Mouse (Mus musculus) heart, postnatal 14 days (tissue): Measurements from ENCODE around the gene Sec61a1. TPM values are rescaled to one million over a fixed set of nuclear protein-coding genes. Genes with fewer than 3 reads are reported as not detected.

Experiments used
- DNase-seq, 2 experiments: peaks; one replicate each; pipeline ENCODE4 v3.0.0; 2021 to 2022
- intact Hi-C: fragments of 180-260 bp; cut with DNase I; formaldehyde crosslinking; loops from one replicate; pipeline ENCODE4 v1.15.1; 2025
- total RNA-seq, 2 experiments: library from RNA; stranded (reverse); gene quantifications; 2 replicates each; pipeline ENCODE4 v1.2.3; 2021

The Sec61a1 gene
- total RNA-seq, 2 experiments from 2014 or later, result 62.0 to 64.2 TPM

GRCm38 (mm10) chr6:88521821-88522220 is 3.1 kb upstream of the Sec61a1 start:
- intact Hi-C loops, result no loop called here
- no peak for DNase-seq

GRCm38 (mm10) chr6:88517701-88518403 is 853 bp downstream of the Sec61a1 start:
- no peak for DNase-seq
- intact Hi-C loops, result no loop called here

DNA sequence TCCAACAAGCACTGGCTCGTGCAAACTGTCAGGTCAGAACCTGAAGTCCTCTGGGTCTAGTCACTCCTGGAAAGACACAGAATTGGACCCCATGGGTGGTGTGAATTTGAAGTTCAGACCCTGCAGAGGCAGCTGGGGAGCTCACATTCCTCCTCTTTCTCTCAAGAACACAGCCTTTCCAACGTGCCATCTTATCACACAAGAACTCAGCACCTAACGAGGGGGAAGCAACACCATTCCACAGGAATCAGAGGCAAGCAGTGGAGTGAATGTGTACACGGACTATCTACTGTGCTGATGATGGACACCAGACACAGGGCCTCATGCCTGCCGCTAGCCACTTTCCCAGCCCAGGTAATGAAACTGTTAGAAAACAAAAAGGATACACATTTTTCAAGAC is 2.0 kb downstream of the Sec61a1 start:
- intact Hi-C loops, result no loop called here
- no peak for DNase-seq

DNA sequence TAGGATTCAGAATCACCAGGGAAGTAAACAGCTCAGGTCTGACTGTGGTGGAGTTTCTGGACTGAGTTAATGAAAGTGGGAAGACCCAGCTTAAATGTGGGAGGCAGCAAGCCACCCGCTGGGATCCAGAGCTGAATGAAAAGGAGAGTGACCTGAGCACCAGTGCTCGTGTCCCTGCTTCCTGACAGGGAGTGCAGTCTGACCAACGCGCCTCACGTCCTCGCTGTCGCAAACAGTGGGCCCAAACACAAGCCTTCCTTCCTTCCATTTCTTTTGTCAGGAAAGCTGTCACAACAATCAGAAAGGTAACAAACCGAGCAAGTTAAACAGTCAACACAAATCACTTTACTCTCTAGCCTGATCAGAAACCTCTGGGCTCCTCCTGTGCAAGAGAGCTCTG is 2.7 kb downstream of the Sec61a1 start:
- intact Hi-C loops, result no loop called here
- DNase-seq, result no peak

DNA sequence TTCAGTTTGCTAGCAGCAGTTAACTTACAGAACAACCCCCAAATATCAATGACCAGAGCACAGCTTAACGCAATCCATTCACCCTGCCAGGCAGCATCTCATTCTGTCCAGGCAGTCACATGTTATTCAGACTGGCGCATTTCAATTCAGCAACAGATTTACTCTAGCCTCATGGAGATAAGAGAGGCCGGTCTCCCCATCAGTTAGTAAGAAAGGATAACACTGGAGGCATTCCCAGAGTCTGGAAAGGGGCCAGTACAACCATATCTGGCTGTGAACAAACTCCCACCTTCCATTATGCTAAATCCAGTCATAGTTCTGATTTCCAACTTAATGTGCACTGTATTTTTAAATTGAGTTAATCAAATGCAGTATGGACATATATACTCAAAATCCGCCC is 4.2 kb downstream of the Sec61a1 start:
- no peak for DNase-seq
- intact Hi-C loops, result no loop called here

- DNase-seq, result no peak
- intact Hi-C loops, result no loop called here
Measured at GRCm38 (mm10) chr6:88513984-88514383, 4.7 kb downstream of the Sec61a1 start.

DNA sequence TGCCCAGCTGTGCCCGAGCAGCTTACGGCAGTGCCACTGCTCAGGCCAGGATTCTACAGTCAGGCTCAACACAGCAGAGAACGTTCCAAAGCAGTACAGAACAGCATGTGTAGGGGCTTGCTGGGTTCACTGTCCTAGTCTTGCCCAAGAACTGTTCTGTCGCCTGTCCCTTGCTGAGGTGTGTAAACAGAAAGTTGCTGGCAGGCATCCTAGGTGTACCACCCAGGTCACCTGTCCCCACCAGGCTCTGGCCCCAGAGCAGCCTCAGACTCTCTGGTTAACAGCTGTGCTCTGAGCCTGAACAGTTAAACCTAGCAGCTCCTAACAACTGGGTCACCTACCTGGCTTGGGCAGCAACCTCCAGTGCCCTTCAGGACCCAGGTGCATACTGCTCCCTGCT is 15.7 kb downstream of the Sec61a1 start:
- intact Hi-C loops, result loop anchor here (5.0 kb wide), 1 partner anchor 316 kb away; no protein-coding TSS in a partner anchor
- DNase-seq, result no peak

GRCm38 (mm10) chr6:88502030-88502970 is 16.4 kb downstream of the Sec61a1 start:
- intact Hi-C loops, result loop anchor here (5.0 kb wide), 1 partner anchor 315 kb away; no protein-coding TSS in a partner anchor
- DNase-seq, result peak in 1 of 2 experiments; percentile 24

DNA sequence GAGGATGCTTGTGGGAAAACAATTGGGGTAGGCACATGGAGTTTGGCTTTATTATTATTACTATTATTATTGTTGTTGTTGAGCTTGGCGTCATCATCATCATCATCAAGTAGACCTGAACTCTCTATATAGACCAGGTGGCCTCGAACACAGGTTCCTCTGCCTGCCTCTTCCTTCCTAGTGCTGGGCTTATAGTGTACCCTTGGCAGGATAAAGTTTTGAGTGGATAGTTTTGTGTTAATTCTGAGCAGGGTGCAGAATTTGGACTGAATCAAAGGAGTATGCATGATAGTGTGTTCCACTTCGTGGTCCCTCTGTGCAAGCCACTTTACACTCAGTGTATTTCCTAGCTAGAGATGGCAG is 18.3 kb downstream of the Sec61a1 start:
- no peak for DNase-seq
- intact Hi-C loops, result loop anchor here (2.0 to 5.0 kb wide), 2 partner anchors 313 to 388 kb away; no protein-coding TSS in a partner anchor

- DNase-seq, result peak; percentile 66 to 72
- intact Hi-C loops, result loop anchor here (2.0 to 5.0 kb wide), 2 partner anchors 312 to 387 kb away; no protein-coding TSS in a partner anchor
Measured at GRCm38 (mm10) chr6:88499481-88500404, 19.0 kb downstream of the Sec61a1 start.

DNA sequence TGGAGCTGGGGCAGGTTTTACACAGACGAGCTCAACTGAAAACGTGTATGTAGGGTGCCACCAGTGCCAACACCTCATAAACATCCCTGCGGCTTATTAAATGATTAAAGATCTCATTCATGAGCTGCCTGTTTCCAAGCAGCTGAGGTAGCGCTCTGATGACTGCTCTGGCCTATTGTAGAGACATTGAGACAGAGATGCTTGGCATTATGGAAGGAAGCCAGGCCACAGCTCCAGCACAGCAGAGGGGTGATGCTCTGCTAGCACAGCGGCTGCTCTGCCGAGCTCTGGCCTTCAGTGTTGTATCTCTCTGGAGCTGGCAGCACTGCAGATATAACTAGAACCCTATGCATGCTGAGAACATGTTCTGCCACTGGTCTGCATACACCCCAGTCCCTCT is 25.0 kb downstream of the Sec61a1 start:
- DNase-seq, result no peak
- intact Hi-C loops, result no loop called here

DNA sequence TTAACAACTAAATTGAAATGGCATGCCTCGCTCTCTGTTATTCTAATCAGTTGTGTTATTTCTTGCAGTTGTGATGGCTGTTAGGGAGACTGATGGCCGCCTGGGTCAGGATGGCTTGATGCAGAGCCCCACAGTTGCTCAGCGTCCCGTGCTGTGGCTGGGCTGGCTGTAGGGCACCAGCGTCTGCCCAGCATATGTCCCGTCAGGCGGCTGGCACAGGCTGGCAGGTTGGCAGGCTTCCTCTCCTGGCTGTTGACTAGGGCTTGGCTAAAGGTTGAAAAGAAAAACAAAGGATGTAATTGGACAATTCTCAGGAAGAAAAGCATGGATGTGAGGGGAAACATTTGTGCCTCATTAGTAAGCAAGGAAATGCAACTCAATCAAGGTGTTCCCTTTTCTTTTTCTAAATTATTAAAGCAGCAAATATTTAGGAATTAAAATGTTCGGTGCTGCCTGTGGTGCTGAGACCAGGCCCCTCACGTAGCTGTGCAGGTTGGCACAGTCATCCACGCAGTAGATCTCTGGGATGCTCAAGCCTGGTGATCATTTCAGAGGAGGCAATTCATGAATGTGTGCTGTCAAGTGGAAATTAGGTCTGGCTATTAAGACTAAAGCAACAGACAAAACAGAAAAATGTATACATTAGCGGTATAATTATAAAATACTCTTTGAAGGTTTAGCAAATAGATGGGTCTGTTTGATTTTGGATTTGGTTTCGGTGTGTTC is 27.9 kb downstream of the Sec61a1 start:
- peak; percentile 52 to 76 for DNase-seq
- intact Hi-C loops, result no loop called here

GRCm38 (mm10) chr6:88489834-88490233 is 28.9 kb downstream of the Sec61a1 start:
- intact Hi-C loops, result loop anchor here (5.0 to 10.0 kb wide), 2 partner anchors 298 to 365 kb away; partner anchors contain the start of gene Gata2

GRCm38 (mm10) chr6:88489026-88489425 is 29.7 kb downstream of the Sec61a1 start:
- no peak for DNase-seq
- intact Hi-C loops, result loop anchor here (5.0 to 10.0 kb wide), 2 partner anchors 297 to 364 kb away; partner anchors contain the start of gene Gata2

More at GRCm38 (mm10) chr6:88489834-88490233, 28.9 kb downstream of the Sec61a1 start:
- no peak for DNase-seq

GRCm38 (mm10) chr6:88486893-88487292 is 31.8 kb downstream of the Sec61a1 start:
- intact Hi-C loops, result loop anchor here (5.0 to 10.0 kb wide), 2 partner anchors 295 to 362 kb away; partner anchors contain the start of gene Gata2
- DNase-seq, result peak; percentile 51 to 57

DNA sequence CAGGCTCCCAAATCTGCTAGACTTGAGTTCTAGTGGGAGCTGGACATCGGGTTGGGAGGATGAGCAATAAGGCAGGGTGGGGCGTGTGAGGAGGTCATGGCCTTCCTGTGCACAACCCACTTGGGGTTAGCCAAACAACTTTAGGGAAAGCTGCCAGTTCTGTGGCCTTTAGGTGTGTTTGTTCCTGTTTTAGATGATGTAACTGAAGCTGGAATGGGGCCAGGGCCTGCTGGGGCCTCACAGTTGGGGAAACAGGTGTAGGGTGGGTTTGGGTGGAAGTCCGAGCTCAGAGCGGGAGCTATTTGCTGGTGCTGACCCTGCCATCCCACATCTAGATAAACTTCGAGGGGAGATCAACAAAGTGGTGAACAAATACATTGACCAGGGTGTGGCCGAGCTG is 33.3 kb downstream of the Sec61a1 start:
- intact Hi-C loops, result loop anchor here (5.0 to 10.0 kb wide), 2 partner anchors 293 to 361 kb away; partner anchors contain the start of gene Gata2
- DNase-seq, result peak in 1 of 2 experiments; percentile 30

DNA sequence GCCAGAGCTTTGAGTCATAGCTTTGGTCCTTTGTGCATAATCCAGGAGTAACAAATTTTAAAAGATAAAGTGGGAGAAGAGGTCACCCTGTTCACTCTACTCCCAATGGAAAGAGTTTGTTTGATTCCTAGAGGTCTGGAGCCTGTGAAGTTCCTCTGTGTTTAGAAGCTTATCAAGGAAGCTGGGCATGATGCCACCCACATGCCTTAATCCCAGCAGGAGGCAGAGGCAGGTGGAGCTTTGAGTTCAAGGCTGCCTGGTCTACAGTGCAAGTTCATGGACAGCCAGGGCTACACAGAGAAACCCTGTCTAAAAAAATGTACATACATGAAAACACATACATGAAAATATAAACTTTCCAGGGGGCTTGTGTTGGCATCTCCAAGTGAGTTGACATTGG is 34.8 kb downstream of the Sec61a1 start:
- intact Hi-C loops, result loop anchor here (10.0 kb wide), 1 partner anchor 359 kb away; no protein-coding TSS in a partner anchor
- DNase-seq, result no peak

- intact Hi-C loops, result loop anchor here (10.0 kb wide), 1 partner anchor 358 kb away; no protein-coding TSS in a partner anchor
- peak in 1 of 2 experiments; percentile 49 for DNase-seq
Measured at GRCm38 (mm10) chr6:88483111-88483510, 35.6 kb downstream of the Sec61a1 start.

- intact Hi-C loops, result loop anchor here (10.0 kb wide), 1 partner anchor 356 kb away; no protein-coding TSS in a partner anchor
- no peak for DNase-seq
Measured at GRCm38 (mm10) chr6:88480421-88480820, 38.3 kb downstream of the Sec61a1 start.
